Mouse (Mus musculus) retina, embryonic 14.5 days (tissue): ENCODE results near the gene Tefm.

Experiments used
- DNase-seq: peaks from one replicate; pipeline ENCODE4 v3.0.0-alpha.2; 2015; ENCODE audit warnings: low spot score

Tefm gene

DNA sequence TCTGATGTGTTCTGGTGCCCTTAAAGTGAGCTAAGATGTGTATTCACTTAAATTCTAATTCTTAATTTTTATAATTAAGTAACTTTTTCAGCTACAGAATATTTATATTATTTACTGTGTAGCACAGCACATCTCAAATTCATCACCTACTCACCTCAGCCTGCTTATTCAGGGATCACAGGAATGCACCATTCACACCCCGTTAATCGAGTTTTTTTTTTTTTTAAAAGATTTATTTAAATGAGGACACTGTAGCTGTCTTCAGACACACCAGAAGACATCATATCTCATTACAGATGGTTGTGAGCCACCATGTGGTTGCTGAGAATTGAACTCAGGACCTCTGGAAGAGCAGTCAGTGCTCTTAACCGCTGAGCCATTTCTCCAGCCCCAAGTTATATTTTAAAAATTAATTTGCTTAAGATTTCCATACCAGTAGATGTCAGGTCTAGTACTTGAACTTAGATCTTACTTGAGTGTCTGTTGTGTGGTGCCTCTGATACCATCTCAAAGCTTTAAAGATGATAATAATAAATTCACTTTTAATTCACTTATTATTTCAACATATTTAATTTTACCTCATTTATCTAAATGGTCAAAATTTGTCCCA lies 51.3 kb downstream of the Tefm start:
- no peak for DNase-seq

DNA sequence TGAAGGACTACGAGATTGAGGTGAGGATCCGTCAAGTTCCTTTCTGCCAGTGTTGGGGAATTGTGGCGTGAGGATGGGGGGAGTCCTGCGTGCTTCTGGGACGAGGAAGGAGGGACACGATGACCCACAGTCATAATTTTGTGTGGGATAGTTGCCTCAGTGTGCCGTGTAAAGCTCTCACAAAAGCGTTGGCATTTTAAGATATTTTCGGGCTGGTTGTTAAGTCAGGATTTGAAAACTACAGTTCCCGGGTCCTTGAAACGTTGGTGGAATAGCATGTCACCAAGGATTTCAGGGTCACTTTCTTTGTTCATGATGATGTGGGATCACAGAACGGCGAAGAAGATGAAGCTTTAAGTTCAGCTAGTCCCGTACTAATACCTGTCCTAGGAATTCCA lies 52.2 kb downstream of the Tefm start:
- peak; percentile 26 for DNase-seq

DNA sequence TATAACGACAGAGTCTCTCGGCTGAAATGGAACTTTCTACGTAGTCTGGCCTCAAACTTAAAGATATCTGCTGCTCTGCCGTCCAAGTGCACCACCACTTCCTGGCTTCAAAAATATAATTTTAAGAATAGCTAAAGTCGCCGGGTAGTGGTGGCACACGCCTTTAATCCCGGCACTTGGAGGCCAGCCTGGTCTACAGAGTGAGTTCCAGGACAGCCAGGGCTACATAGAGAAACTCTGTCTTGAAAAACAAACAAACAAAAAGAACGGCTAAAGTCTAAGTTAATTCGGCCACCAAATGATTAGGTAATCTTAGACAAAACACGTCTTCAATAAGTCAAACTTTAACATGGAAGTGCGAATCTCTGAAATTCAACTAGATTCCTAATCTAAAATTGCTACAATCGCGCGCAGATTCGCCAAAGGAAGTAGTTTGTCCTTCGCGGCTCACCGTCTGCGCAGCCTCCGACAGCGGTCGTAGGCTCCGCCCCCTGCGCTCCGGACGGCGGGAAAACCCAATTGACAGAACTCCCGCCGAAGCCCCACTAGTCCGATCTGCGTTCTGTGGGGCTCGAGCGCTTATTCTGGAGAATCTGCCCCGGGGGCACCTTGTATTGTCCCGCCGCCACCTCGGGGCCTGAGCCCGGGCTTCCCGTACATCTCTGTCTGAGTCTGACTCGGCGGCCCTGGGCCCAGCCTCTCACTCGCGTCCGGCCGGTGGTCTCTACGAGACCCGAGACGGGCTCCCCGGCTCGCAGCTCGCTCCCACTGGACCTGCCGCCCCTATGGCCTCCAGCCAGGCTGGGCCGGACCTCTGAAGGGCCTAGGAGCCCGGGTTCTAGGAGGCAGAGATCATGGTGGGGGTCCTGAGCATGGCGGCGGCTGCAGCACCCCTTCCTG lies 52.8 kb downstream of the Tefm start, which contains the start of gene Atad5:
Gene Atad5, plus strand, starts transcription at position 484 of the 900 bp plus-strand sequence.
- DNase-seq = peak; percentile 96

DNA sequence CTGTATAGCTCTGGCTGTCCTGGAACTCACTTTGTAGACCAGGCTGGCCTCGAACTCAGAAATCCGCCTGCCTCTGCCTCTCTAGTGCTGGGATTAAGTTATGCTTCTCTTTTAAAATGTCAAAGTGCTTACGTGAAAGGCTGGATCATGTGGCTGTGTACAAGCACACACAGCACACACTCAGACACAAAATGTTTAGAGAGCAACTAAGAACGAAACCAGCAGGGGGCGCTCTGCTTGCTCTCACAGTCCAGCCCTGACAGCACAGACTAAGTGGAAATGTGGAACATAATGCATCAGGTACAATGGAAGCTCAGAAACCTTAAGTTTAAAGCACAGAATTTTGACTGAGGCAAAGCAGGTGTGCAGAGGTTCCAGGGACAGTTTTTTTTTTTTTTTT lies 55.1 kb downstream of the Tefm start:
- peak; percentile 95 for DNase-seq
